Mouse (Mus musculus) lung, adult 2 months (tissue): ENCODE measurements around the gene Robo1.

Source experiments
- CTCF ChIP-seq: fragments of 200-500 bp; IDR thresholded peaks from 2 replicates; pipeline ENCODE4 v1.5.1; 2011; ENCODE audit warnings: mild to moderate bottlenecking, low read length, control low read depth; ENCODE audit not compliant: insufficient read depth
- POLR2A ChIP-seq: fragments of 200-500 bp; IDR thresholded peaks from 2 replicates; pipeline ENCODE4 v1.6.1; 2011; ENCODE audit warnings: low read depth, mild to moderate bottlenecking, control low read depth, low read length, borderline replicate concordance; ENCODE audit errors: extremely low read depth

- no peak for TF ChIP-seq CTCF
- TF ChIP-seq POLR2A = no peak
Measured at GRCm38 (mm10) chr16:72967509-72967908, 659.4 kb downstream of the Robo1 start.
